Mouse (Mus musculus): ENCODE data around the gene Cfap100.

DNA sequence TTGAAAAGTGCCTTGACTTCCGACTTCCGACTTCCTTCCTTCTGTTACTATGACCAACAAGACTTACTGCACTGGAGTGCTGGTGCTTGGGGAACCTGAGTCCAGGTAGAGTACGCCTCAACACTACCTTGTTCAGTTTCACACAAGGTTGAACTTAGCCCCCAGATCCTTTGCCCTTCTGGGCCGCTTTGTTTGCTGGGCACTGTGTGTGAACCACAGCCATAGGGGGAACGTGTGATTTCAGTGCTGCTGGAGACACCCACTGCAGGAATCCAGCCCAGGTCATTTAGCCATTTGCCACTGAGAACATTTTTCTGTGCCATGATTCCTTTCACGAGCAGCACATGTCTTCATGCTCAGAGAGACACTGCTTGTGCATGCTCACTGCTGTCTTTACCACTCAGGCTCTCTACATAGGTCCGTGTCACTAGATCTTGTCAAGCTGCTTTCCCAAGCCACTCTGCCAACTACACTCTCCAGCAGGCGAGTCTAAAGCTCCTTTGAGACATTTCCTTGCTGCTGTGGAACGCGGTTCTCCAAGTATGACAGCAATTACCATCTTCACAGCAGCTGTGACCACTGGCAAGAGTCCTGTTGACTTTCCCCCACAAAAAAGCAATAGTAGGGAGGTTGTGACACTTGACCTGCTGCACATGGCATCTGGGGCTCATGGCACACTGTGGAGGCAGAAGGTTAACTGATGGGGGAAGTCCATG, 7.8 kb upstream of the Cfap100 start:
- TF ChIP-seq CTCF (IDR thresholded peaks at IDR 0.05; ENCODE audit: low read depth) (no peak), EP300 (IDR thresholded peaks at IDR 0.05; ENCODE audit: low read depth) (no peak)

All from liver, embryonic 14.5 days (tissue).